Mouse (Mus musculus) heart, postnatal 25 days (tissue): Measurements from ENCODE around the gene Slc10a4. TPM values are rescaled to one million over a fixed set of nuclear protein-coding genes. Genes with fewer than 3 reads are reported as not detected.
"Not testable (repeated sequence)": the region's sequence is repeated elsewhere in the genome, so short reads cannot be mapped to it uniquely, and the experiment has no call there.

Experiments
- DNase-seq: peaks from one replicate; pipeline ENCODE4 v3.0.0; 2022; ENCODE audit warnings: low spot score
- intact Hi-C: fragments of 180-260 bp; cut with DNase I; formaldehyde crosslinking; loops from one replicate; pipeline ENCODE4 v1.15.1; 2025
- total RNA-seq, 2 experiments: library from RNA; stranded (reverse); gene quantifications; 2 replicates each; pipeline ENCODE4 v1.2.3; 2021

Slc10a4 gene
- total RNA-seq, 2 experiments from 2014 or later: not detected

GRCm38 (mm10) chr5:73012884-73013610 lies 6.4 kb downstream of the Slc10a4 start:
- intact Hi-C loops, DNase-seq: not testable (repeated sequence)

GRCm38 (mm10) chr5:73013611-73014287 lies 7.1 kb downstream of the Slc10a4 start:
- DNase-seq, intact Hi-C loops: not testable (repeated sequence)

GRCm38 (mm10) chr5:73014745-73015144 lies 8.1 kb downstream of the Slc10a4 start:
- intact Hi-C loops: no loop called here
- DNase-seq: no peak

- intact Hi-C loops: loop anchor here (5.0 kb wide), 1 partner anchor 452 kb away; no protein-coding TSS in a partner anchor
- DNase-seq: no peak
Observed at GRCm38 (mm10) chr5:73023801-73024200, 17.1 kb downstream of the Slc10a4 start.

- intact Hi-C loops: no loop called here
- DNase-seq: no peak
Observed at GRCm38 (mm10) chr5:73028646-73029045, 22.0 kb downstream of the Slc10a4 start.

- DNase-seq: no peak
- intact Hi-C loops: no loop called here
Observed at GRCm38 (mm10) chr5:73032481-73032880, 25.8 kb downstream of the Slc10a4 start.

GRCm38 (mm10) chr5:73044055-73044454 lies 37.4 kb downstream of the Slc10a4 start:
- DNase-seq: no peak
- intact Hi-C loops: no loop called here

- DNase-seq: no peak
- intact Hi-C loops: no loop called here
Observed at GRCm38 (mm10) chr5:73047651-73048245, 41.1 kb downstream of the Slc10a4 start.

- intact Hi-C loops: no loop called here
- DNase-seq: no peak
Observed at GRCm38 (mm10) chr5:73053933-73054332, 47.2 kb downstream of the Slc10a4 start.

GRCm38 (mm10) chr5:73056457-73056856 lies 49.8 kb downstream of the Slc10a4 start:
- DNase-seq: no peak
- intact Hi-C loops: no loop called here

- intact Hi-C loops: no loop called here
- no peak for DNase-seq
Observed at GRCm38 (mm10) chr5:73056937-73057336, 50.3 kb downstream of the Slc10a4 start.

GRCm38 (mm10) chr5:73061506-73062155 lies 54.9 kb downstream of the Slc10a4 start:
- intact Hi-C loops: no loop called here
- DNase-seq: no peak

Other genes with a start within 250 kb of the Slc10a4 start
- gene Tec, start 138.4 kb upstream of the Slc10a4 start, total RNA-seq: 10 to 100 TPM; 13.9 to 15.8 TPM
- gene Slain2, start 92.6 kb upstream of the Slc10a4 start, total RNA-seq: 100 to 1,000 TPM; 143 to 145 TPM
- not detected for gene Gm10135, start 32.2 kb upstream of the Slc10a4 start, total RNA-seq
- gene Fryl, start 249.7 kb downstream of the Slc10a4 start, total RNA-seq: 10 to 100 TPM; 35.7 to 41.5 TPM